Mouse (Mus musculus): Measurements from ENCODE around the gene Rdh8. TPM values are rescaled to one million over a fixed set of nuclear protein-coding genes. Genes with fewer than 3 reads are reported as not detected.

Rdh8 gene
- polyA plus RNA-seq (2016; fragmentation: Nextera tagmentation; extraction: Ambion mirVana): not detected in 2 replicates

DNA sequence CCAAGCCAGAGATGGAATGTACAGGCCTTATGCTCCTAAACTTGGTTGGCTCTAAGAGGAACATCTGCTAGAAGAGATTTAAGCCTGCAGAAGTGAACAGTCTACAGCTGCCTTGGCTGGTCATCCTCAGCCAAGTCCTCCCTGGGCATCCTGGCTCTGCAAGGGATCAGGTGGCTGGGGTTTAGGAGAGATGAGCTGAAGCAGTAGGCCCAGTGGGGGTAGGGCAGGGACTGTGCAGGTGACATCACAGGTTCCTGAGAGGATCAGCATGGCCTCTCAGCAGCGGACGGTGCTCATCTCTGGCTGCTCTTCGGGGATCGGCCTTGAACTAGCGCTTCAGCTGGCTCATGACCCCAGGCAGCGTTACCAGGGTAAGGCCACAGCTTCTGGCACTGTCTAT lies at the start of gene Rdh8:
TSS of gene Rdh8 (plus strand) at position 268 of the 400 bp plus-strand sequence.
- Histone ChIP-seq H3K9ac (no peak within 1 kb of the TSS), H3K9me3 (replicated peaks) (no peaks in the 10 kb centered on the region), H3K4me2 (no peak within 1 kb of the TSS), H3K27me3 (replicated peaks) (peaks cover 38% of the 10 kb centered on the region), H3K36me3 (no peaks in the 10 kb centered on the region), H3K4me1 (peaks cover 7% of the 10 kb centered on the region), H3K27ac (no peak within 1 kb of the TSS), H3K4me3 (no peak within 1 kb of the TSS)
- no peak for ATAC-seq
- WGBS (ENCODE audit: insufficient replicate concordance): 81% methylated on average over 6 of the region's 6 CpGs

DNA sequence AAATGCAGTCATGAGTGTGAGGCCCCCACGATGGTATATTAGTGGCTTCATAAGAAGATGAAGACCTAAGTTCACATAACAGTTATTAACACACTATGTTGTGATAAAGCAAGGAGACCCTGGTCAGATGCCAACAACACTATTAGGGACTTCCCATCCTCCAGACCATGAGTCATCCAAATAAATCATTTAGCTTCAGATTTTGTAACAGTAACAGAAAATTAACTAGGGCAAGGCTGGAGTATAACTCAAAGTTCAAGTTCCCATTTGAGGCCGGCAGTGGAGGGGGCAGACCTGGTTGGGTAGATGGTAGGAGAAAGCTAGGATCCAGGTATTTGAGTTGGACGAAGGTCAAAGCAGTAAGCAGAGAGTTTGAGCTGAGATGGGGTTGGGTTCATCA lies 37.0 kb upstream of the Rdh8 start:
- Histone ChIP-seq H3K4me1 (no peaks in the 10 kb centered on the region), H3K27ac (no peak overlapping the region), H3K27me3 (replicated peaks) (no peaks in the 10 kb centered on the region), H3K4me2 (no peak overlapping the region), H3K9ac (no peak overlapping the region), H3K9me3 (replicated peaks) (no peaks in the 10 kb centered on the region), H3K36me3 (no peaks in the 10 kb centered on the region), H3K4me3 (no peak overlapping the region)
- WGBS (ENCODE audit: insufficient replicate concordance): 68% methylated on average over 3 of the region's 3 CpGs
- no peak for ATAC-seq

DNA sequence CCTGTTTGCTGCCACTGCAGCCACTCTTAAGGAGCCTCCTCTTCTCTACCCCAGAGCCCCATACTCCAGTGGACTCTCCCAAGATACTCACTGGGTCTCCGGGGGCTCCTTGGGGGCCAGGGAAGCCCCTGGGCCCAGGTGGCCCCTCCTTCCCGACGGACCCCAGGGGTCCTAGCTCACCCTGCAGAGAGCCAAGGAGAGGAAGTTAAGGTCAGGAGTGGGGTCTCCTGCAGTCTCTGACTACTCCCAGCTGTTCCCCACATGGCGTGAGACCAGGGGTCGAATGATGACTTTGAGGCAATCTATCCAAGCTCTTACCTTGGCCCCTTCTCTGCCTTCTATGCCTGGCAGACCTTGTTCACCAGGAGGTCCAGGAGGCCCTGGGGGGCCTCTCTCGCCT lies 33.2 kb upstream of the Rdh8 start:
- no peak overlapping the region for H3K4me2 ChIP-seq
- H3K27me3 ChIP-seq (replicated peaks): 0 out of 2 replicates have a peak, but pooled peaks cover 6% of the 10 kb centered on the region
- H3K36me3 ChIP-seq: no peaks in the 10 kb centered on the region
- no peak overlapping the region for H3K4me3 ChIP-seq
- no peak for ATAC-seq
- no peaks in the 10 kb centered on the region for H3K9me3 ChIP-seq (replicated peaks)
- no peak overlapping the region for H3K9ac ChIP-seq
- no peaks in the 10 kb centered on the region for H3K4me1 ChIP-seq
- WGBS (ENCODE audit: insufficient replicate concordance): 66% methylated on average over 6 of the region's 6 CpGs
- no peak overlapping the region for H3K27ac ChIP-seq

DNA sequence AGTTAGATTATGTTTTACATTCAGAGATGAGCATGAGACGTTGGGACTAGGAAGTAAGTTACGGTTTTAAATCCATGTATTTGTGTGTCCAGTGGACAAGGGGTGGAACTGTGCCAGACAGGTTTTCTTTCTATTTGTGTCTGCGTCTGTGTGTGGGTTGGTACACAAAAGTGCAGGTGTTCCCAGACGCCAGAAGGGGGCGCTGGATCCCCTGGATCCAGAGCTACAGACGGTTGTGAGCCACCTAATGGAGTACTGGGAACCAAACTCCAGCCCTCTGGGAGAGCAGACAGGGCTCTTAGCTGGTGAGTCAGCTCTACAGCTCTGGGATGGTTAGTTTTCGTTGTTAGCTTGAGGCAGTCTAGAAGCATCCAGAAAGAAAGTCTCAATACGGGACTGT lies 30.3 kb upstream of the Rdh8 start:
- H3K9me3 ChIP-seq (replicated peaks): no peaks in the 10 kb centered on the region
- H3K27me3 ChIP-seq (replicated peaks): peaks cover 6% of the 10 kb centered on the region; the same call in 1 of the 2 replicates
- no peak overlapping the region for H3K4me2 ChIP-seq
- 67% methylated on average over 8 of the region's 8 CpGs for whole genome bisulfite sequencing (ENCODE audit: insufficient replicate concordance)
- H3K4me3 ChIP-seq: no peak overlapping the region
- no peak overlapping the region for H3K27ac ChIP-seq
- H3K4me1 ChIP-seq: no peaks in the 10 kb centered on the region
- no peaks in the 10 kb centered on the region for H3K36me3 ChIP-seq
- ATAC-seq: no peak
- H3K9ac ChIP-seq: no peak overlapping the region

DNA sequence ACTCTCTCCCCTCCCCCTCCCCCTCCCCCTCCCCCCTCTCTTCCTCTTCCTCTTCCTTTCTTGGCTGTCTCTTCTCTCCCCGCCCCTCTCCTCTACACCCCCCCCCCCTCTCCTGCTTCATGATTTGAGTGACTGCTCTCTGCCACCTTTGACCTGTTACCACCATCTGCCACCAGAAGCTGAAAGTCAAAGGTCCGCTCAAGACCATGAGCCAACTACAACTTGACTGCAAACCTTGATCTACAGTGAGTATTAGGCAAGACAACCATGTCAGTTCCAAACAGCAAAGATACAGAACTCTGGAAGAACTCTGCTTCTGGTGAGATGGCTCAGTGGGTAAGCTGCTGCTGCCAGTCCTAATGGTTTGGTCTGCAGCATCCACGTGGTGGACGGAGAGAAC lies 28.7 kb upstream of the Rdh8 start:
- H3K4me3 ChIP-seq: no peak overlapping the region
- 57% methylated on average over 3 of the region's 4 CpGs for WGBS (ENCODE audit: insufficient replicate concordance)
- H3K9ac ChIP-seq: no peak overlapping the region
- no peak overlapping the region for H3K27ac ChIP-seq
- H3K27me3 ChIP-seq (replicated peaks): peaks cover 15% of the 10 kb centered on the region
- H3K4me2 ChIP-seq: no peak overlapping the region
- H3K9me3 ChIP-seq (replicated peaks): no peaks in the 10 kb centered on the region
- H3K4me1 ChIP-seq: peaks cover 9% of the 10 kb centered on the region
- H3K36me3 ChIP-seq: no peaks in the 10 kb centered on the region
- ATAC-seq: no peak

DNA sequence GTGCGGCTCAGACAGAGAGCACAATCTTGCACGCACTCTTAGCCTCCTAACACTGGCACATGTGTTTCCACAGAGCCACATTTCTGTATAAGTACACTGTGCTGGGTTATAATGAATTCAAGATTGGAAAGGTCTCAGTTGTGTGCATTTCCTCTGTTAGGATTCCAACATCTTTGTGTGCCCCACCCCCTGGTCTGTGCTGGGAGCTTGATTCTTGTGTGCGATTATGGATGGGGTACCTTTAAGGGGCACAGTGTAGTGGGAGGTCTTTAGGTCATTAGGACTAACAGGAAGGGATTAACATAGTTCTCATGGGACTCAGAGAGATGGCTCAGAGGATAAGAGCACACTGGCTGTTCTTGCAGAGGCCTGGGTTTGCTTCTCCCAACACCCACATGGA lies 28.0 kb upstream of the Rdh8 start:
- H3K9ac ChIP-seq: no peak overlapping the region
- 71% methylated on average over 3 of the region's 3 CpGs for WGBS (ENCODE audit: insufficient replicate concordance)

DNA sequence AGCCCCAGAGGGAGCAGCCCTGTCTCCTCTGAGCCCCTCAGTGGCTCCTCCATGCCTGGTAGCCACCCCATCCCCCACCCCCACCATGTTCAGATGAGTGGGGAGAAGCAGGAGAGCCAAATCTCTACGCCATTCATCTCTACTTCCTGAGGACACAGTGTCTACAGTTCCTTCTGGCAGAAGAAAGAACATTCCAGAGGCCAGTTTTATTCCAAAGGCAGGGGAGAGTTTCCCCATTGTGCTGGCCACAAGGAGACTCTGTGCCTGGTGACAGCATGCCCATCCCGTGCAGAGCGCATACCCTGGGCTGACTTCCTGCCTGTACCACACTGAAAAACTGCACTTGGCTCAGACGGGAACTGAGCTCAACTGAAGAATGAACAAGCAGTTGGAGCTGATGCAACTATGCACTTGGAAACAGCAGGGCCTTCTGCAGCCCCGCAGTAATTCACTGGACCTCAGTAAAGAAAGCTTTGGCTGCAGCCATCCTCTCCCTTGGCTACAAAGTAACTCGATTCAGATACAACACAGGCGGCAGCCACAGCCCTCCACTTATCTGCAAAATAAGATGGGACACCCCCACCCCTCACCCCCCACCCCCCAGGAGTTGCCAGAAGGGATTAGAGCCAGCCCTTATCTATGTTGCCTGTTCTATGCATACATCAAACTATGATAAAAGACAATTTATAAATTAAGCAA lies 24.0 kb upstream of the Rdh8 start:
- H3K9ac ChIP-seq: no peak overlapping the region
- no peak overlapping the region for H3K27ac ChIP-seq
- H3K4me1 ChIP-seq: peaks cover 9% of the 10 kb centered on the region
- H3K9me3 ChIP-seq (replicated peaks): no peaks in the 10 kb centered on the region
- no peak overlapping the region for H3K4me2 ChIP-seq
- H3K36me3 ChIP-seq: no peaks in the 10 kb centered on the region
- no peak overlapping the region for H3K4me3 ChIP-seq
- peaks cover 21% of the 10 kb centered on the region for H3K27me3 ChIP-seq (replicated peaks)
- 18% methylated on average over 7 of the region's 7 CpGs for WGBS (ENCODE audit: insufficient replicate concordance)
- ATAC-seq: no peak

More for the DNA sequence above, 28.0 kb upstream of the Rdh8 start:
- H3K4me3 ChIP-seq: no peak overlapping the region
- no peak for ATAC-seq
- H3K4me1 ChIP-seq: peaks cover 9% of the 10 kb centered on the region
- H3K27me3 ChIP-seq (replicated peaks): peaks cover 15% of the 10 kb centered on the region
- H3K27ac ChIP-seq: no peak overlapping the region
- H3K4me2 ChIP-seq: no peak overlapping the region
- H3K9me3 ChIP-seq (replicated peaks): no peaks in the 10 kb centered on the region
- no peaks in the 10 kb centered on the region for H3K36me3 ChIP-seq

DNA sequence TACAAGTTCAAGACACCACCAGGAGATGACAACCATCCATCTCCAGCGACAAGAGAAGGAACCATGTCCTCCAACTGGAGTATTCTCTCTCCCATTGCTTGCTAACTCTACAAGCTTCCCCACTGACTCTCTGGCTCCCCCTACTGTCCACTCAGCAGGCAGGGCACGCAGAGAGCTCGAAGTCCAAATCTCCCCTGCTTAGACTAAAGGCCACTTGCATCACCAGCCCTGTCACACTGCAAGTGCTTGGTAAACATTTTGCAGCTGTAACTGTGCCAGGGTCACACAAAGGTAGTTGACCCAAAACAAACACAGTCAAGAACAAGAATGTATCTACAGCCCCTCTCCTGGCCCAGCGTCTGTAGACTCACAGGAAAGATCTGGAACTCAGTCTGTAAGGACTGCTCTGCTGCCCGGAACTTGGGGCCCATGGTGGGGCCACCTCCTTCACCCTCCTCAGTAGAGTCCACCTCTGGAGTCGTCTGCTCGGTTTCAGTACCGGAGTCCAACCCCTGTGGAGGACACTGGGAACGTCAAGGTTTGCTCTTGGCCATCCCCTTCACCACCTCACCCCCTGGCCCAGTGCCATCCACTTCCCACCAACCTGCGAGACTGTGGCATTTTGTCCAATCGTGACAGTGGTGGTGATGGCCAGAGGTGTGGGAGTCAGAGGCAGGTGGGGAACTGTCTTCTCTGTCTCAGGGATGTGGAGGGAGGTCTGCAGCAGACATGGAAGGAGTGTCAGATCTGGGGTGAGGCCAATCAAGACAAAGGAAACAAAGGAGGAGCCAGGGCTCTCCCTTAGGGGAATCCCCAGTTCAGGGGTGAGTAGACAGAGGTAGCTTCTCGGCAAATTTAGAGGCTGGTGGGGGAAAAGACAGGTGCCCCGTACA lies 13.8 kb upstream of the Rdh8 start:
- H3K36me3 ChIP-seq: no peaks in the 10 kb centered on the region
- no peak overlapping the region for H3K9ac ChIP-seq
- no peak overlapping the region for H3K4me3 ChIP-seq
- H3K27me3 ChIP-seq (replicated peaks): peaks cover 38% of the 10 kb centered on the region
- H3K4me2 ChIP-seq: no peak overlapping the region
- H3K9me3 ChIP-seq (replicated peaks): no peaks in the 10 kb centered on the region
- no peak overlapping the region for H3K27ac ChIP-seq
- no peaks in the 10 kb centered on the region for H3K4me1 ChIP-seq
- WGBS (ENCODE audit: insufficient replicate concordance): 48% methylated on average over 13 of the region's 13 CpGs
- ATAC-seq: peak; percentile 73

DNA sequence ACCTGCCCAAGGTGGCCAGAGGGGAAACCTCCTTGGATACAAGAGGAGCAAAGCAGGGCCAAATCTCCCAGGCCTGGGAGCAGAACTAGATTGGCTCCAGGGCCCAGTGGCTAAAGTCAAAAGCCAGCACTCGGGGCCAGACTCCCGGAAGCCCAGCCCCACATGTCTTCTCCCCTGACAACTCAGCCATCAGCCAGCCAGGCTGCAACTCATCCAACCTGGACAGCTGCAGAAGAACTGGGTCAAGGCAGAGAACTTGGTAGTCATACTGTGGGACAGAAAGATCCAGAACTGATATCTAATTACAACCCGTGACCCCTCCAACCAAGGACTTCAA lies 13.2 kb upstream of the Rdh8 start:
- Histone ChIP-seq H3K9me3 (replicated peaks) (no peaks in the 10 kb centered on the region), H3K27ac (no peak overlapping the region), H3K27me3 (replicated peaks) (peaks cover 37% of the 10 kb centered on the region), H3K9ac (no peak overlapping the region), H3K4me2 (no peak overlapping the region), H3K36me3 (no peaks in the 10 kb centered on the region), H3K4me1 (no peaks in the 10 kb centered on the region), H3K4me3 (no peak overlapping the region)
- ATAC-seq: no peak
- WGBS (ENCODE audit: insufficient replicate concordance): 61% methylated on average over 3 of the region's 3 CpGs

DNA sequence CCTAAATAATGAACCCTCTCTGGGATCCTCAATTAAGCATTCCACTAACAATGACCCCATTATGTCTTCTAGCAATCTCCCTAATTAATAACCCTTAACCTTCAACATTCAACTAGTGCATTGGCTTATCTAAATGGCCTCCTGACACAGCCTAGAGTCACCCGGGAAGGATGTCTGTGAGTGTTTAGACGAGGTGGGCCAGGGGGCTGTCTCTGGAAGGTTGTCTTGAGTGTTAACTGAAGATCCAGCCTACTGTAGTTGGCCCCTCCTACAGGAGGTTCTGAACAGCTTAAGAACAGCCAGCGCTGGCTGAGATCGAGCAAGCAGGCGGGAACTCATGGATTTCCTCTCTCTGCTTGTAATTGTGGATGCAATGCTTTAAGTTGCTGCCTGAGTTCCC lies 12.6 kb upstream of the Rdh8 start:
- Histone ChIP-seq H3K4me2 (no peak overlapping the region), H3K9me3 (replicated peaks) (no peaks in the 10 kb centered on the region), H3K36me3 (no peaks in the 10 kb centered on the region), H3K27me3 (replicated peaks) (peaks cover 35% of the 10 kb centered on the region), H3K27ac (no peak overlapping the region), H3K4me1 (no peaks in the 10 kb centered on the region), H3K9ac (no peak overlapping the region), H3K4me3 (no peak overlapping the region)
- ATAC-seq: no peak
- 39% methylated on average over 5 of the region's 5 CpGs for WGBS (ENCODE audit: insufficient replicate concordance)

DNA sequence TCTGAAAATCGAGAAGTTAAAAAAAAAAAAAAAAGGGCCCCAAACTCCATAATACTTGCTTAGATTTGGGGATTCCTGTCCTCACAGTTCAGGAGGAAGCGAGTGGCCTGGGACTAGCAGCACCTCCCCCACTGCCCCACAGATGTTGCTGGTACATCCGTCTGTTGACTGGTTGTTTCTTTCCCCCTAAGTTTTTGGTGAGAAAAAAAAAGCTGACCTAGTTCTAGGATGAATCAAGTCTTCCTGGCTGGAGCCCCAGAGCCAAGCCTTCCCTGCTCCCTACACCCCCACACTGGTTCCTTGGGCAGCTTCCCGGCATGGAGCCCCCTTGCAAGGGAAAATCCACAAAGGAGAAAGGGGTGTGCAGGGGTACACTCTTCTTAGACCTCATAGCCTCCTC lies 8.0 kb upstream of the Rdh8 start:
- ATAC-seq: no peak
- Histone ChIP-seq H3K9ac (no peak overlapping the region), H3K4me1 (peaks cover 7% of the 10 kb centered on the region), H3K36me3 (no peaks in the 10 kb centered on the region), H3K27ac (no peak overlapping the region), H3K4me2 (no peak overlapping the region), H3K9me3 (replicated peaks) (no peaks in the 10 kb centered on the region), H3K4me3 (no peak overlapping the region), H3K27me3 (replicated peaks) (peaks cover 61% of the 10 kb centered on the region)
- 23% methylated on average over 4 of the region's 4 CpGs for WGBS (ENCODE audit: insufficient replicate concordance)

DNA sequence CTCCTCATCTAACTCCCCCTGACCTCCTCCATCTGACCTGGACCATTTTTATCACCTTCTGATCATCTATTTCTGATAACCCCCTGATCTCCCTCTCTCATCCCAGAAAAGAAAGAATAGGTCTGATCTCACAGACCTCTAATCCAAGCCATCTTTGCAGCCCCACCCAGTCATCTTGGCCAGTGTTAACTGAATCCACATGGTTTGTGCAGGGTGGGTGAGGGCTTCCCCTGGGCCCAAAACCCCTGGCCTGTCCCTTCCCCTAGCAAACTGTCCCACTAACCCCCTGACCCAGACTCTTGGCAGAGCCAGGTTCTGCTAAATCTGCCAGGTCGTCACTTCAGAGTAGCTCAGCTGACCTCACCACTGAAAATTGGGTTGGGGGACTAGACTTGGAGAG lies 7.5 kb upstream of the Rdh8 start:
- Histone ChIP-seq H3K9ac (no peak overlapping the region), H3K4me2 (no peak overlapping the region), H3K27ac (no peak overlapping the region), H3K36me3 (no peaks in the 10 kb centered on the region), H3K4me1 (peaks cover 7% of the 10 kb centered on the region), H3K4me3 (no peak overlapping the region), H3K9me3 (replicated peaks) (no peaks in the 10 kb centered on the region), H3K27me3 (replicated peaks) (peaks cover 64% of the 10 kb centered on the region)
- no peak for ATAC-seq
- WGBS (ENCODE audit: insufficient replicate concordance): 44% methylated on average over 1 of the region's 1 CpGs
